23 mouse cellular contexts compared by ENCODE assay signal in the genomic region with DNA sequence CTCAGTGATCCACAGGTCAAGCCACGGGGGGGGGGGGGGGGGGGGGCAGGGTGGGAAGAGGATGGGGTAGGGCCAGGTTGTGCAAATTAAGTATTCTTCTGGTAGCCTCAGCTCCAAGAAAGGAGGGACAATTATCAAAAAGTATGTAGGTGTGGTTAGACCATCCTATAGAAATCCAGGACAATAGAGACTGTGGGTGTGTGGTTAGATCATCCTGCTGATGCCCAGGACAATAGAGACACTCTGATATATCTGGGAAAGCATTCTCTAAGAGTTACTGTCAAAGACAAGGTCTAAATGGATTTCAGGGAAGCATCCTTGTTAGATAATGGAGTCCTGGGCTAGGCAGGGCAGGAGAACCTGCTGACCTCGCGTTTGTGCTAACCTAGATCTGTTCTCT. TPM values are rescaled to one million over a fixed set of nuclear protein-coding genes. Genes with fewer than 3 reads are reported as not detected.
DNase-seq lines count a peak whose midpoint lies in the region; TF ChIP-seq lines count a peak whose summit lies in the region.
"Had no signal": no experiment of that assay in that cellular context is flagged by ENCODE, and none has a peak within 500 bp of the region (broad histone marks: within the 10 kb centered on the region; RNA-seq: fewer than 3 reads in every experiment).

No protein-coding gene starts in this region.

- TF ChIP-seq CTCF in ES-Bruce4 (IDR thresholded peaks at IDR 0.05; ENCODE audit: low read depth, low read length) = no peak

- H3K27ac ChIP-seq in ES-Bruce4 (ENCODE audit: insufficient read depth, low read length) = no peak overlapping the region
- H3K27ac ChIP-seq in limb, embryonic 10.5 days = no peak overlapping the region
- H3K27ac ChIP-seq: embryonic facial prominence, embryonic 13.5 days; embryonic facial prominence, embryonic 15.5 days; forebrain, embryonic 10.5 days; forebrain, embryonic 12.5 days had no signal

- intact Hi-C loops in heart, postnatal 10 days (cut with DNase I) = no loop called here

- TF ChIP-seq POLR2A in ES-Bruce4 (IDR thresholded peaks at IDR 0.05; ENCODE audit: insufficient read depth, low read length) = no peak

- peaks cover 7% of the 10 kb centered on the region for H3K4me1 ChIP-seq in ES-Bruce4 (ENCODE audit: control insufficient read depth, insufficient read depth, low read length)
- peaks cover 69% of the 10 kb centered on the region for H3K4me1 ChIP-seq in limb, embryonic 10.5 days

- DNase-seq in ES-CJ7 (ENCODE audit: low read depth, low spot score) = peak; percentile 67
- peak; percentile 73 for DNase-seq in ZHBTc4 (ENCODE audit: low read depth, low spot score)
- no peak for DNase-seq in heart, postnatal 10 days
- DNase-seq in limb, embryonic 10.5 days (ENCODE audit: low spot score) = no peak
- DNase-seq: adrenal gland, adult 2 months; adrenal gland, postnatal 10 days; adrenal gland, postnatal 25 days; cerebellum, adult 11 months; cerebellum, adult 18-20 months; cerebellum, adult 8-10 months; cerebellum, adult 9-11 months; cerebellum, postnatal 14 days; cerebellum, postnatal 36 days; embryo, embryonic 11 days had no signal

- H3K9ac ChIP-seq in ES-Bruce4 (ENCODE audit: low read depth, poor library complexity, severe bottlenecking) = no peak overlapping the region
- H3K9ac ChIP-seq: embryonic facial prominence, embryonic 13.5 days; embryonic facial prominence, embryonic 15.5 days; forebrain, embryonic 12.5 days had no signal

- peak; percentile 80 for TF ChIP-seq EP300 in ES-Bruce4 (IDR thresholded peaks at IDR 0.05; ENCODE audit: insufficient read depth, low read depth, low read length)

- no peaks in the 10 kb centered on the region for H3K9me3 ChIP-seq in ES-Bruce4 (replicated peaks; ENCODE audit: control insufficient read depth, insufficient read depth, low read length, poor library complexity, severe bottlenecking)
- no peaks in the 10 kb centered on the region for H3K9me3 ChIP-seq in limb, embryonic 10.5 days (replicated peaks)
- H3K9me3 ChIP-seq: embryonic facial prominence, embryonic 13.5 days; embryonic facial prominence, embryonic 15.5 days; forebrain, embryonic 10.5 days; forebrain, embryonic 12.5 days had no signal

- no peak overlapping the region for H3K4me3 ChIP-seq in ES-Bruce4 (ENCODE audit: low read depth, low read length)
- H3K4me3 ChIP-seq in limb, embryonic 10.5 days = no peak overlapping the region
- H3K4me3 ChIP-seq: embryonic facial prominence, embryonic 13.5 days; embryonic facial prominence, embryonic 15.5 days; erythroblast, embryonic 14.5 days; forebrain, embryonic 10.5 days; forebrain, embryonic 12.5 days had no signal

- WGBS in limb, embryonic 10.5 days = 83% methylated on average over 2 of the region's 3 CpGs

- H3K36me3 ChIP-seq in ES-Bruce4 (ENCODE audit: control insufficient read depth, insufficient read depth, low read length, poor library complexity, severe bottlenecking) = no peaks in the 10 kb centered on the region
- no peaks in the 10 kb centered on the region for H3K36me3 ChIP-seq in limb, embryonic 10.5 days
- H3K36me3 ChIP-seq: embryonic facial prominence, embryonic 13.5 days; embryonic facial prominence, embryonic 15.5 days; forebrain, embryonic 10.5 days; forebrain, embryonic 12.5 days had no signal

- no peaks in the 10 kb centered on the region for H3K27me3 ChIP-seq in ES-Bruce4 (ENCODE audit: control insufficient read depth, insufficient read depth, low read length, poor library complexity, severe bottlenecking)
- H3K27me3 ChIP-seq in limb, embryonic 10.5 days (ENCODE audit: low read depth, poor library complexity, severe bottlenecking) = peaks cover 15% of the 10 kb centered on the region

RNA-seq across cellular contexts. Expression of a gene that starts 3.2 kb away (rescaled TPM):
- polyA plus RNA-seq in ES-Bruce4 (2011; ENCODE audit: insufficient read depth, insufficient read length, low read depth, missing spikeins) = 20.2 and 20.3 TPM in 2 replicates
- under 1 TPM; 0.57 to 0.79 TPM for total RNA-seq in heart, postnatal 10 days (2021)
- polyA plus RNA-seq in limb, embryonic 10.5 days (2016; fragmentation: Nextera tagmentation; extraction: Ambion mirVana) = 3.3 and 5.9 TPM in 2 replicates
- total RNA-seq: common myeloid progenitor, adult 5-6 weeks; MEL had no signal
- polyA plus RNA-seq: C2C12; erythroblast, embryonic 14.5 days had no signal

Comparison
In these comparisons a context has a peak if more than half of its experiments do, and no peak if none do; other contexts are left out.
1. DNase-seq: peak in ES-CJ7 (single experiment) and ZHBTc4 (single experiment); none in heart, postnatal 10 days (0 of 2) and limb, embryonic 10.5 days (single experiment).